ENCODE assay signal across 9 mouse cellular contexts in the genomic region with DNA sequence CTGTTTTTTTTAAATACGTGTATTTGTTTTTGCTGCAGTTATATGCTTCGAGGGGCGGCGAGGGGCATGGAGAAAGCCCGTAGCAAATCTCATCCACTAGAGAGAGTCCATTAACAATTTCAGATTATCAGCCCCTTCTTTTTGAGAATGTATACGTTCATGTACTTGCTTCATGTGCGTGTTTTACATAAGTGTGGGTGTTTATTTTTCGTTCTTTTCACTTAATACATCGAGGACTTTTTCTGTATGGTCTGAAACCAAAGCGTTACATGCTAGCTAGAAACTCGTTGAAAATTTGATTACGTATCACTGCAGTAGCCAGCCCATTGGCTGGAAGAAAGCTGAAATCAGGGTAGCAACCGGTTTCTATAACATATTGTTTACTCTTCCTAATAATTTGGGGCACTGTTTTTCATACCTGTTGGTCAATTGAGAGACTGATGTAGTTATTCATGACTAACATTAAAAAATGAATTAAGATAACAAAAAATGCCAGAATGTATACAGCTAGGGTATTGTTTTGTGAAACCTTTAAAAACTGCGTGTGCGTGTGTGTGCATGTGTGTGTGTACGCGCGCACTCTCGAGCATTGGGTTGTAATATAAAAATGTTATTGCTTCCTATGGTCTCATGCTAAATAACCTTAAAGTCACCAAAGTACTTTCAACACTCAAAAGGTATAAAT. TPM values are rescaled to one million over a fixed set of nuclear protein-coding genes. Genes with fewer than 3 reads are reported as not detected.
A peak's percentile ranks its signal among the peaks of the same experiment; 100 is the strongest.
DNase-seq lines count a peak whose midpoint lies in the region; ATAC-seq and TF ChIP-seq lines count a peak whose summit lies in the region.
"Had no signal": no experiment of that assay in that cellular context is flagged by ENCODE, and none has a peak within 500 bp of the region (broad histone marks: within the 10 kb centered on the region; RNA-seq: fewer than 3 reads in every experiment).

No protein-coding gene starts in this region.

- TF ChIP-seq EP300 in lung, postnatal 0 days (IDR thresholded peaks at IDR 0.05) = no peak

- no peaks in the 10 kb centered on the region for H3K4me1 ChIP-seq in cerebellum, adult 2 months (ENCODE audit: control insufficient read depth, insufficient read depth, low read length)
- H3K4me1 ChIP-seq in lung, postnatal 0 days (ENCODE audit: insufficient read depth, low read depth, low read length) = no peaks in the 10 kb centered on the region
- H3K4me1 ChIP-seq in limb, embryonic 14.5 days (ENCODE audit: control insufficient read depth, insufficient read depth, low read length) = 0 out of 2 replicates have a peak, but pooled peaks cover 3% of the 10 kb centered on the region
- peaks cover 11% of the 10 kb centered on the region; the same call in 1 of the 2 replicates for H3K4me1 ChIP-seq in stomach, embryonic 15.5 days

- H3K4me3 ChIP-seq in cerebellum, adult 2 months (replicated peaks; ENCODE audit: insufficient read depth, low read depth, low read length) = peak overlapping the region; percentile 10
- peak overlapping the region; percentile 51 for H3K4me3 ChIP-seq in lung, postnatal 0 days (ENCODE audit: low read depth, low read length)
- peak overlapping the region; percentile 58 for H3K4me3 ChIP-seq in limb, embryonic 14.5 days (replicated peaks; ENCODE audit: low read length)
- H3K4me3 ChIP-seq in stomach, embryonic 15.5 days (replicated peaks) = peak overlapping the region; percentile 58

- ATAC-seq in lung, postnatal 0 days = no peak
- no peak for ATAC-seq in limb, embryonic 14.5 days (ENCODE audit: low FRiP score, low read depth)
- ATAC-seq in stomach, embryonic 15.5 days (ENCODE audit: insufficient read depth, low FRiP score, low read depth) = no peak

- H3K9me3 ChIP-seq in lung, postnatal 0 days (ENCODE audit: low read length) = no peaks in the 10 kb centered on the region
- no peaks in the 10 kb centered on the region for H3K9me3 ChIP-seq in limb, embryonic 14.5 days (ENCODE audit: control insufficient read depth, low read length)
- H3K9me3 ChIP-seq in stomach, embryonic 15.5 days = no peaks in the 10 kb centered on the region

- H3K4me2 ChIP-seq in lung, postnatal 0 days (replicated peaks; ENCODE audit: low read depth, low read length) = peak overlapping the region; percentile 76
- H3K4me2 ChIP-seq in limb, embryonic 14.5 days (replicated peaks; ENCODE audit: low read depth, low read length, severe bottlenecking) = peak overlapping the region; percentile 51
- H3K4me2 ChIP-seq in stomach, embryonic 15.5 days = peak overlapping the region; percentile 75

- TF ChIP-seq CTCF in cerebellum, adult 2 months (IDR thresholded peaks at IDR 0.05; ENCODE audit: borderline replicate concordance, insufficient read depth, low read depth, low read length) = no peak
- no peak for TF ChIP-seq CTCF in lung, postnatal 0 days (IDR thresholded peaks at IDR 0.05)

- WGBS in cerebellum, adult 2 months = 13% methylated on average over 19 of the region's 19 CpGs
- 14% methylated on average over 19 of the region's 19 CpGs for WGBS in lung, postnatal 0 days
- 9% methylated on average over 19 of the region's 19 CpGs for WGBS in limb, embryonic 14.5 days
- 10% methylated on average over 19 of the region's 19 CpGs for WGBS in stomach, embryonic 15.5 days

- H3K36me3 ChIP-seq in lung, postnatal 0 days (ENCODE audit: insufficient read depth, low read length) = no peaks in the 10 kb centered on the region
- H3K36me3 ChIP-seq in limb, embryonic 14.5 days (ENCODE audit: control insufficient read depth, insufficient read depth, low read length) = no peaks in the 10 kb centered on the region
- H3K36me3 ChIP-seq in stomach, embryonic 15.5 days = no peaks in the 10 kb centered on the region

- H3K27me3 ChIP-seq in cerebellum, adult 2 months (ENCODE audit: control insufficient read depth, insufficient read depth, low read length) = peaks cover 18% of the 10 kb centered on the region; the same call in 1 of the 2 replicates
- peaks cover 40% of the 10 kb centered on the region for H3K27me3 ChIP-seq in lung, postnatal 0 days (replicated peaks; ENCODE audit: insufficient read depth, low read length)
- peaks cover 64% of the 10 kb centered on the region for H3K27me3 ChIP-seq in limb, embryonic 14.5 days (ENCODE audit: control insufficient read depth, insufficient read depth, low read length)
- H3K27me3 ChIP-seq in stomach, embryonic 15.5 days (replicated peaks) = peaks cover 30% of the 10 kb centered on the region; the same call in 1 of the 2 replicates

- no peak for DNase-seq in cerebellum, adult 2 months
- no peak for DNase-seq in cerebellum, adult 9-10 months
- no peak for DNase-seq in lung, postnatal 0 days (ENCODE audit: low spot score)
- no peak for DNase-seq in lung, adult 18-20 months
- DNase-seq in limb, embryonic 14.5 days (ENCODE audit: low spot score) = peak; percentile 33
- no peak for DNase-seq in urinary bladder, adult 18-20 months (ENCODE audit: low spot score in 2 of 2)
- DNase-seq in right cerebral cortex, adult 18-20 months = no peak
- DNase-seq: spleen, adult 18-20 months had no signal

- no peak overlapping the region for H3K27ac ChIP-seq in cerebellum, adult 2 months (ENCODE audit: insufficient read depth, low read length)
- H3K27ac ChIP-seq in lung, postnatal 0 days (ENCODE audit: low read length) = no peak overlapping the region
- H3K27ac ChIP-seq in limb, embryonic 14.5 days (replicated peaks; ENCODE audit: low read depth, low read length) = no peak overlapping the region
- no peak overlapping the region for H3K27ac ChIP-seq in stomach, embryonic 15.5 days

- H3K9ac ChIP-seq in lung, postnatal 0 days (replicated peaks; ENCODE audit: low read depth) = no peak overlapping the region
- peak overlapping the region; percentile 83 for H3K9ac ChIP-seq in limb, embryonic 14.5 days (ENCODE audit: low read depth, low read length, severe bottlenecking)
- H3K9ac ChIP-seq in stomach, embryonic 15.5 days = no peak overlapping the region

- no peak for TF ChIP-seq POLR2A in cerebellum, adult 2 months (IDR thresholded peaks at IDR 0.05; ENCODE audit: borderline replicate concordance, insufficient read depth, low read length)
- no peak for TF ChIP-seq POLR2A in limb, embryonic 14.5 days (IDR thresholded peaks at IDR 0.05; ENCODE audit: borderline replicate concordance, extremely low read depth, insufficient read depth, insufficient read length)

RNA-seq across cellular contexts. Expression of gene Zdbf2, which starts 1.1 kb away (rescaled TPM):
- 3.4 and 3.9 TPM in 2 replicates for polyA plus RNA-seq in cerebellum, adult 2 months (2012; rRNA removed)
- 2.6 and 3.1 TPM in 2 replicates for polyA plus RNA-seq in lung, postnatal 0 days (2015; fragmentation: Nextera tagmentation; extraction: Ambion mirVana)
- polyA plus RNA-seq in limb, embryonic 14.5 days (2012; rRNA removed) = 7.8 and 8.5 TPM in 2 replicates
- polyA plus RNA-seq in limb, embryonic 14.5 days (2014; fragmentation: Nextera tagmentation; extraction: Ambion mirVana) = 14.3 and 18.0 TPM in 2 replicates
- 7.2 and 8.4 TPM in 2 replicates for polyA plus RNA-seq in stomach, embryonic 15.5 days (2015; fragmentation: Nextera tagmentation; extraction: Ambion mirVana)

RNA-seq across cellular contexts. Expression of gene Gpr1, which starts 59.8 kb away (rescaled TPM):
- 0.20 and 0.36 TPM in 2 replicates for polyA plus RNA-seq in cerebellum, adult 2 months (2012; rRNA removed)
- polyA plus RNA-seq in lung, postnatal 0 days (2015; fragmentation: Nextera tagmentation; extraction: Ambion mirVana) = 0.10 TPM in 1 of 2 replicates, not detected in the other
- 0.29 and 0.33 TPM in 2 replicates for polyA plus RNA-seq in limb, embryonic 14.5 days (2012; rRNA removed)
- 0.10 and 0.34 TPM in 2 replicates for polyA plus RNA-seq in limb, embryonic 14.5 days (2014; fragmentation: Nextera tagmentation; extraction: Ambion mirVana)
- 0.10 and 0.15 TPM in 2 replicates for polyA plus RNA-seq in stomach, embryonic 15.5 days (2015; fragmentation: Nextera tagmentation; extraction: Ambion mirVana)
